Mouse (Mus musculus): ENCODE measurements around the gene Dlk1. TPM values are rescaled to one million over a fixed set of nuclear protein-coding genes. Genes with fewer than 3 reads are reported as not detected.
"Not testable (repeated sequence)": the region's sequence is repeated elsewhere in the genome, so short reads cannot be mapped to it uniquely, and the experiment has no call there.

Dlk1 gene
- polyA plus RNA-seq, 1 experiment, result not detected

GRCm38 (mm10) chr12:109458896-109459295 lies 6.3 kb downstream of the Dlk1 start:
- Histone ChIP-seq H3K4me2 (ENCODE audit: low read depth) (no peak overlapping the region), H3K36me3 (ENCODE audit: control insufficient read depth, insufficient read depth) (no peaks in the 10 kb centered on the region), H3K4me3 (no peak overlapping the region), H3K79me2 (ENCODE audit: control insufficient read depth, insufficient read depth) (no peaks in the 10 kb centered on the region), H3ac (ENCODE audit: control insufficient read depth, insufficient read length) (no peak overlapping the region), H3K27me3 (ENCODE audit: control insufficient read depth, insufficient read depth, insufficient read length) (peaks cover 52% of the 10 kb centered on the region)
- TF ChIP-seq MYOG (IDR thresholded peaks at IDR 0.05; ENCODE audit: control insufficient read depth in 1 of 3, insufficient read depth in 1 of 3, insufficient read length in 2 of 3, low read depth in 2 of 3) (no peak), SRF (IDR thresholded peaks at IDR 0.05; ENCODE audit: control insufficient read depth, insufficient read length, low read depth) (no peak), POLR2AphosphoS2 (IDR thresholded peaks at IDR 0.05; ENCODE audit: insufficient read length, low read depth) (no peak), MYOD1 (IDR thresholded peaks at IDR 0.05; ENCODE audit: control insufficient read depth in 1 of 3, insufficient read length in 2 of 3, low read depth in 2 of 3) (no peak), TCF12 (IDR thresholded peaks at IDR 0.05; ENCODE audit: insufficient read depth, poor library complexity, severe bottlenecking) (no peak), CEBPB (IDR thresholded peaks at IDR 0.05; ENCODE audit: insufficient read depth, poor library complexity, severe bottlenecking) (no peak), USF1 (IDR thresholded peaks at IDR 0.05; ENCODE audit: low read depth) (no peak), MAX (IDR thresholded peaks at IDR 0.05; ENCODE audit: low read depth) (no peak), TCF3 (IDR thresholded peaks at IDR 0.05; ENCODE audit: insufficient read length, low read depth) (no peak), E2F4 (IDR thresholded peaks at IDR 0.05; ENCODE audit: insufficient read depth) (no peak), REST (IDR thresholded peaks at IDR 0.05; ENCODE audit: insufficient read depth, insufficient read length) (no peak), POLR2A (IDR thresholded peaks at IDR 0.05; ENCODE audit: insufficient read length, low read depth) (no peak)

- no peak overlapping the region for H3K4me3 ChIP-seq
- H3ac ChIP-seq (ENCODE audit: control insufficient read depth, insufficient read length), result no peak overlapping the region
- no peaks in the 10 kb centered on the region for H3K36me3 ChIP-seq (ENCODE audit: control insufficient read depth, insufficient read depth)
- H3K4me2 ChIP-seq (ENCODE audit: low read depth), result no peak overlapping the region
- no peak for TF ChIP-seq MAX (IDR thresholded peaks at IDR 0.05; ENCODE audit: low read depth)
- no peak for TF ChIP-seq MYOG (IDR thresholded peaks at IDR 0.05; ENCODE audit: control insufficient read depth in 1 of 3, insufficient read depth in 1 of 3, insufficient read length in 2 of 3, low read depth in 2 of 3)
- no peak for TF ChIP-seq TCF12 (IDR thresholded peaks at IDR 0.05; ENCODE audit: insufficient read depth, poor library complexity, severe bottlenecking)
- TF ChIP-seq E2F4 (IDR thresholded peaks at IDR 0.05; ENCODE audit: insufficient read depth), result no peak
- TF ChIP-seq MYOD1 (IDR thresholded peaks at IDR 0.05; ENCODE audit: control insufficient read depth in 1 of 3, insufficient read length in 2 of 3, low read depth in 2 of 3), result no peak
- TF ChIP-seq SRF (IDR thresholded peaks at IDR 0.05; ENCODE audit: control insufficient read depth, insufficient read length, low read depth), result no peak
- TF ChIP-seq POLR2A (IDR thresholded peaks at IDR 0.05; ENCODE audit: insufficient read length, low read depth), result no peak
- TF ChIP-seq CEBPB (IDR thresholded peaks at IDR 0.05; ENCODE audit: insufficient read depth, poor library complexity, severe bottlenecking), result no peak
- TF ChIP-seq REST (IDR thresholded peaks at IDR 0.05; ENCODE audit: insufficient read depth, insufficient read length), result no peak
- TF ChIP-seq TCF3 (IDR thresholded peaks at IDR 0.05; ENCODE audit: insufficient read length, low read depth), result no peak
- no peak for TF ChIP-seq POLR2AphosphoS2 (IDR thresholded peaks at IDR 0.05; ENCODE audit: insufficient read length, low read depth)
- no peak for TF ChIP-seq USF1 (IDR thresholded peaks at IDR 0.05; ENCODE audit: low read depth)
- no peaks in the 10 kb centered on the region for H3K79me2 ChIP-seq (ENCODE audit: control insufficient read depth, insufficient read depth)
- H3K27me3 ChIP-seq (ENCODE audit: control insufficient read depth, insufficient read depth, insufficient read length), result peaks cover 44% of the 10 kb centered on the region
Measured at GRCm38 (mm10) chr12:109459481-109460401, 7.1 kb downstream of the Dlk1 start.

DNA sequence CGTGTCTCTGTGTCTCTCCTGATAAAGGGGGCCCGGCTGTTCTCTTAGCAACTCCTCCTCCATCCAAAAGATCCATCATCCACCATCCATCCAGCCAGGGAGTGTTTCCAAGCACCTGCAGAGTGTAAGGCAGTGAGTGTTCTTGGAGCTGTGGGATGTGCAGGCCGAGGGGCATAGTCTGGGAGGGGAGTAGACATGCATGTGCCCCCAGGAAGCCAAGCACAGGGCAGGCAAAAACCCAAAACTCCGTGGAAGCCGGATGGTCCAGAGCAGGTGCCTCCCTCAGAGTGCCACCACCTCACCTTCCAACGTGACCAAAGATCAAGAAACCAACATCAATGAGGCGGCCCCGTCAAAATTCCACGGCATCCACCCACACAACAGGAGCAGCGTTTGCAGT lies 10.0 kb downstream of the Dlk1 start:
- TF ChIP-seq TCF12 (IDR thresholded peaks at IDR 0.05; ENCODE audit: insufficient read depth, poor library complexity, severe bottlenecking) (no peak), TCF3 (IDR thresholded peaks at IDR 0.05; ENCODE audit: insufficient read length, low read depth) (no peak), POLR2AphosphoS2 (IDR thresholded peaks at IDR 0.05; ENCODE audit: insufficient read length, low read depth) (no peak), MYOG (IDR thresholded peaks at IDR 0.05; ENCODE audit: control insufficient read depth in 1 of 3, insufficient read depth in 1 of 3, insufficient read length in 2 of 3, low read depth in 2 of 3) (no peak), SRF (IDR thresholded peaks at IDR 0.05; ENCODE audit: control insufficient read depth, insufficient read length, low read depth) (no peak), CEBPB (IDR thresholded peaks at IDR 0.05; ENCODE audit: insufficient read depth, poor library complexity, severe bottlenecking) (no peak), MAX (IDR thresholded peaks at IDR 0.05; ENCODE audit: low read depth) (no peak)
- peaks cover 26% of the 10 kb centered on the region for H3K27me3 ChIP-seq (ENCODE audit: control insufficient read depth, insufficient read depth, insufficient read length)
- no peak overlapping the region for H3K4me2 ChIP-seq (ENCODE audit: low read depth)
- no peaks in the 10 kb centered on the region for H3K36me3 ChIP-seq (ENCODE audit: control insufficient read depth, insufficient read depth)
- H3ac ChIP-seq (ENCODE audit: control insufficient read depth, insufficient read length), result no peak overlapping the region
- H3K79me2 ChIP-seq (ENCODE audit: control insufficient read depth, insufficient read depth), result no peaks in the 10 kb centered on the region
- H3K4me3 ChIP-seq, result no peak overlapping the region

- H3K79me2 ChIP-seq (ENCODE audit: control insufficient read depth, insufficient read depth); H3ac ChIP-seq (ENCODE audit: control insufficient read depth, insufficient read length); H3K4me2 ChIP-seq (ENCODE audit: low read depth); H3K4me3 ChIP-seq; H3K36me3 ChIP-seq (ENCODE audit: control insufficient read depth, insufficient read depth): not testable (repeated sequence)
- H3K27me3 ChIP-seq (ENCODE audit: control insufficient read depth, insufficient read depth, insufficient read length), result peaks cover 11% of the 10 kb centered on the region
Measured at GRCm38 (mm10) chr12:109467417-109467816, 14.8 kb downstream of the Dlk1 start.

GRCm38 (mm10) chr12:109469793-109470192 lies 17.2 kb downstream of the Dlk1 start:
- TF ChIP-seq REST (IDR thresholded peaks at IDR 0.05; ENCODE audit: insufficient read depth, insufficient read length), result no peak
- H3ac ChIP-seq (ENCODE audit: control insufficient read depth, insufficient read length), result no peak overlapping the region
- no peak overlapping the region for H3K4me2 ChIP-seq (ENCODE audit: low read depth)
- no peaks in the 10 kb centered on the region for H3K36me3 ChIP-seq (ENCODE audit: control insufficient read depth, insufficient read depth)
- no peak overlapping the region for H3K4me3 ChIP-seq
- H3K79me2 ChIP-seq (ENCODE audit: control insufficient read depth, insufficient read depth), result no peaks in the 10 kb centered on the region
- H3K27me3 ChIP-seq (ENCODE audit: control insufficient read depth, insufficient read depth, insufficient read length), result peaks cover 18% of the 10 kb centered on the region

Data from myocyte (in vitro differentiated cells).